Mouse (Mus musculus) liver, postnatal 0 days (tissue): ENCODE measurements at regions not wholly inside any gene's neighbourhood (a gene's known extent, or its start where the extent isn't known, plus 50 kb on each side); places are given as distances from the start of the nearest gene placed in this dataset.

ENCODE experiments used
- CTCF ChIP-seq: sonication (generic); IDR thresholded peaks from 2 replicates; pipeline ENCODE4 v1.5.1; 2016; ENCODE audit warnings: antibody characterized with exemption, low read depth
- EP300 ChIP-seq: IDR thresholded peaks from 2 replicates; pipeline ENCODE4 v1.6.1; 2016; ENCODE audit warnings: antibody characterized with exemption, low read depth, mild to moderate bottlenecking

GRCm38 (mm10) chr3:9181576-9181975, 428.3 kb downstream of the Zfp704 start:
- TF ChIP-seq CTCF, result no peak
- no peak for TF ChIP-seq EP300
